Mouse (Mus musculus) small intestine, adult 2 months (tissue): ENCODE data around the gene Fam135a.

Source experiments
- CTCF ChIP-seq: fragments of 200-500 bp; IDR thresholded peaks from 2 replicates; pipeline ENCODE4 v1.5.1; 2012; ENCODE audit warnings: low read depth, mild to moderate bottlenecking, control low read depth, inconsistent platforms, low read length, moderate library complexity, mixed read lengths; ENCODE audit not compliant: insufficient replicate concordance, insufficient read length; ENCODE audit errors: extremely low read depth
- POLR2A ChIP-seq: fragments of 200-500 bp; IDR thresholded peaks from 2 replicates; pipeline ENCODE4 v1.6.1; 2012; ENCODE audit warnings: low read depth, mild to moderate bottlenecking, control low read depth, inconsistent platforms, low read length, moderate library complexity

DNA sequence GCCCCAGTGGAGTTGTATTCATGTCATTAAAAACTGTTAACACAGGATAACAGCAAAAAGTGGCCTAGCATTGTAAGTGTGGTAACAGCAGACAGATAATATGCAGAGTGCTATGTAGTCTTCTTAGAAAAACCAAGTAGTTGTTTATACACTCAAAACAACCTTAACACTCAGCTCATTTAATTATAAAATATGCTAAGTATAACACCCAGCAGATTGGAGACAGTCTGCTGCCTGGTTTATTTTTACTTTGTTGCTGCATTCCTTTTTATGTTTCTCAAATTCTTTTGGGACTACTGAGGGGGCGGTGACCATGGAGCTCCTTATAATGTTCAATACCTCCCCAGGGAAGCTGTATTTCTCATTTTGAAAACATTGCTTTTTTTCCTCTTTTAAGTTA lies 22.4 kb upstream of the Fam135a start:
- no peak for TF ChIP-seq CTCF
- no peak for TF ChIP-seq POLR2A
